Mouse (Mus musculus): Measurements from ENCODE around the gene Rbks.

GRCm38 (mm10) chr5:31697644-31698296, 343 bp upstream of the Rbks start, which contains the start of gene Babam2:
- TF ChIP-seq POLR2AphosphoS2 (IDR thresholded peaks at IDR 0.05; ENCODE audit: insufficient read length, low read depth) (peak; percentile 73), POLR2A (IDR thresholded peaks at IDR 0.05; ENCODE audit: insufficient read length, low read depth) (peak; percentile 79), E2F4 (IDR thresholded peaks at IDR 0.05; ENCODE audit: insufficient read depth) (peak; percentile 5), CEBPB (IDR thresholded peaks at IDR 0.05; ENCODE audit: insufficient read depth, poor library complexity, severe bottlenecking) (no peak), USF1 (IDR thresholded peaks at IDR 0.05; ENCODE audit: low read depth) (no peak), TCF12 (IDR thresholded peaks at IDR 0.05; ENCODE audit: insufficient read depth, poor library complexity, severe bottlenecking) (no peak), MAX (IDR thresholded peaks at IDR 0.05; ENCODE audit: low read depth) (no peak), MYOG (IDR thresholded peaks at IDR 0.05; ENCODE audit: control insufficient read depth in 1 of 3, insufficient read depth in 1 of 3, insufficient read length in 2 of 3, low read depth in 2 of 3) (no peak), MYOD1 (IDR thresholded peaks at IDR 0.05; ENCODE audit: control insufficient read depth in 1 of 3, insufficient read length in 2 of 3, low read depth in 2 of 3) (peak in 1 of 3 experiments; percentile 7), SRF (IDR thresholded peaks at IDR 0.05; ENCODE audit: control insufficient read depth, insufficient read length, low read depth) (no peak), TCF3 (IDR thresholded peaks at IDR 0.05; ENCODE audit: insufficient read length, low read depth) (no peak), REST (IDR thresholded peaks at IDR 0.05; ENCODE audit: insufficient read depth, insufficient read length) (no peak)

All from myocyte (in vitro differentiated cells).